Mouse (Mus musculus): Measurements from ENCODE around the gene Itpr2.

GRCm38 (mm10) chr6:146504459-146504858, 2.4 kb upstream of the Itpr2 start:
- TF ChIP-seq POLR2A (IDR thresholded peaks at IDR 0.05; ENCODE audit: low read depth, low read length) (no peak), CTCF (IDR thresholded peaks at IDR 0.05; ENCODE audit: extremely low read depth, insufficient read depth, insufficient read length, insufficient replicate concordance) (no peak)
